Mouse (Mus musculus) left cerebral cortex, postnatal 4 days (tissue): Measurements from ENCODE around the gene Cmss1. TPM values are rescaled to one million over a fixed set of nuclear protein-coding genes. Genes with fewer than 3 reads are reported as not detected.
A peak's percentile ranks its signal among the peaks of the same experiment; 100 is the strongest.
"Not testable (repeated sequence)": the region's sequence is repeated elsewhere in the genome, so short reads cannot be mapped to it uniquely, and the experiment has no call there.

ENCODE experiments used
- DNase-seq: peaks from one replicate; pipeline ENCODE4 v3.0.0-alpha.2; 2022
- intact Hi-C: fragments of 180-260 bp; cut with DNase I; formaldehyde crosslinking; loops from one replicate; pipeline ENCODE4 v1.15.1; 2025
- total RNA-seq, 2 experiments: library from RNA; stranded (reverse); gene quantifications; 2 replicates each; pipeline ENCODE4 v1.2.3; 2021

Cmss1 gene
- total RNA-seq, 2 experiments from 2014 or later, result 16.4 to 17.0 TPM

- intact Hi-C loops, result loop anchor here (5.0 to 10.0 kb wide), 2 partner anchors 156 to 197 kb away; no protein-coding TSS in a partner anchor
- no peak for DNase-seq
Measured at GRCm38 (mm10) chr16:57397845-57398244, 208.8 kb downstream of the Cmss1 start.

GRCm38 (mm10) chr16:57396249-57396648 is 210.4 kb downstream of the Cmss1 start:
- intact Hi-C loops, result loop anchor here (5.0 to 10.0 kb wide), 2 partner anchors 154 to 199 kb away; no protein-coding TSS in a partner anchor
- no peak for DNase-seq

GRCm38 (mm10) chr16:57393161-57393560 is 213.5 kb downstream of the Cmss1 start:
- DNase-seq, result no peak
- intact Hi-C loops, result loop anchor here (10.0 kb wide), 1 partner anchor 202 kb away; no protein-coding TSS in a partner anchor

- DNase-seq, result no peak
- intact Hi-C loops, result loop anchor here (10.0 kb wide), 1 partner anchor 202 kb away; no protein-coding TSS in a partner anchor
Measured at GRCm38 (mm10) chr16:57392461-57392860, 214.2 kb downstream of the Cmss1 start.

GRCm38 (mm10) chr16:57391171-57391570 is 215.5 kb downstream of the Cmss1 start:
- intact Hi-C loops, result loop anchor here (10.0 kb wide), 1 partner anchor 204 kb away; no protein-coding TSS in a partner anchor

GRCm38 (mm10) chr16:57389566-57390251 is 217.0 kb downstream of the Cmss1 start:
- intact Hi-C loops, result loop anchor here (10.0 kb wide), 1 partner anchor 205 kb away; no protein-coding TSS in a partner anchor
- DNase-seq, result no peak

More at GRCm38 (mm10) chr16:57391171-57391570, 215.5 kb downstream of the Cmss1 start:
- DNase-seq, result not testable (repeated sequence)

- intact Hi-C loops, result no loop called here
- no peak for DNase-seq
Measured at GRCm38 (mm10) chr16:57384274-57384673, 222.4 kb downstream of the Cmss1 start.

GRCm38 (mm10) chr16:57383266-57383971 is 223.2 kb downstream of the Cmss1 start:
- intact Hi-C loops, result no loop called here
- no peak for DNase-seq

- no peak for DNase-seq
- intact Hi-C loops, result no loop called here
Measured at GRCm38 (mm10) chr16:57378631-57379330, 227.9 kb downstream of the Cmss1 start.

GRCm38 (mm10) chr16:57375248-57375837 is 231.3 kb downstream of the Cmss1 start:
- intact Hi-C loops, result no loop called here
- no peak for DNase-seq

- intact Hi-C loops, result no loop called here
Measured at GRCm38 (mm10) chr16:57372156-57372555, 234.5 kb downstream of the Cmss1 start.

GRCm38 (mm10) chr16:57369846-57370496 is 236.7 kb downstream of the Cmss1 start:
- DNase-seq, result no peak
- intact Hi-C loops, result no loop called here

More at GRCm38 (mm10) chr16:57372156-57372555, 234.5 kb downstream of the Cmss1 start:
- DNase-seq, result no peak

- no peak for DNase-seq
- intact Hi-C loops, result no loop called here
Measured at GRCm38 (mm10) chr16:57366941-57367694, 239.5 kb downstream of the Cmss1 start.

GRCm38 (mm10) chr16:57366141-57366540 is 240.5 kb downstream of the Cmss1 start:
- intact Hi-C loops, result no loop called here
- DNase-seq, result no peak

- DNase-seq, result no peak
- intact Hi-C loops, result no loop called here
Measured at GRCm38 (mm10) chr16:57364498-57364897, 242.2 kb downstream of the Cmss1 start.

GRCm38 (mm10) chr16:57362679-57363401 is 243.8 kb downstream of the Cmss1 start:
- peak; percentile 64 for DNase-seq
- intact Hi-C loops, result no loop called here

GRCm38 (mm10) chr16:57360785-57361184 is 245.9 kb downstream of the Cmss1 start:
- no peak for DNase-seq
- intact Hi-C loops, result no loop called here

- intact Hi-C loops, result no loop called here
- no peak for DNase-seq
Measured at GRCm38 (mm10) chr16:57359251-57359650, 247.4 kb downstream of the Cmss1 start.

- intact Hi-C loops, result no loop called here
- DNase-seq, result no peak
Measured at GRCm38 (mm10) chr16:57357011-57357410, 249.7 kb downstream of the Cmss1 start.
